Mouse (Mus musculus) megakaryocyte progenitor cell, adult 5-6 weeks (primary cell): ENCODE measurements around the gene Pnpo. TPM values are rescaled to one million over a fixed set of nuclear protein-coding genes. Genes with fewer than 3 reads are reported as not detected.

Experiments
- ATAC-seq: replicated peaks from 2 replicates; pipeline ENCODE4 v1.8.0; 2016; ENCODE audit warnings: mild to moderate bottlenecking, moderate TSS enrichment, inconsistent platforms; ENCODE audit not compliant: poor library complexity
- total RNA-seq, 2 experiments: library from RNA; stranded (forward) in 1 of 2; stranded (reverse) in 1 of 2; fragments of 157-497, 149-512 nt in 1 of 2; fragments of 200-1000 nt in 1 of 2; gene quantifications; 2 replicates each; pipeline versions ENCODE4 v1.2.3 to v1.2.4; 2015 to 2017

Pnpo gene
- total RNA-seq, 2 experiments from 2014 or later, result 23.0 to 36.3 TPM

- no peak for ATAC-seq
Measured at GRCm38 (mm10) chr11:96938426-96938800, 5.4 kb downstream of the Pnpo start.

- ATAC-seq, result peak; percentile 35; the same call in 1 of the 2 replicates
Measured at GRCm38 (mm10) chr11:96937549-96938425, 6.0 kb downstream of the Pnpo start.

DNA sequence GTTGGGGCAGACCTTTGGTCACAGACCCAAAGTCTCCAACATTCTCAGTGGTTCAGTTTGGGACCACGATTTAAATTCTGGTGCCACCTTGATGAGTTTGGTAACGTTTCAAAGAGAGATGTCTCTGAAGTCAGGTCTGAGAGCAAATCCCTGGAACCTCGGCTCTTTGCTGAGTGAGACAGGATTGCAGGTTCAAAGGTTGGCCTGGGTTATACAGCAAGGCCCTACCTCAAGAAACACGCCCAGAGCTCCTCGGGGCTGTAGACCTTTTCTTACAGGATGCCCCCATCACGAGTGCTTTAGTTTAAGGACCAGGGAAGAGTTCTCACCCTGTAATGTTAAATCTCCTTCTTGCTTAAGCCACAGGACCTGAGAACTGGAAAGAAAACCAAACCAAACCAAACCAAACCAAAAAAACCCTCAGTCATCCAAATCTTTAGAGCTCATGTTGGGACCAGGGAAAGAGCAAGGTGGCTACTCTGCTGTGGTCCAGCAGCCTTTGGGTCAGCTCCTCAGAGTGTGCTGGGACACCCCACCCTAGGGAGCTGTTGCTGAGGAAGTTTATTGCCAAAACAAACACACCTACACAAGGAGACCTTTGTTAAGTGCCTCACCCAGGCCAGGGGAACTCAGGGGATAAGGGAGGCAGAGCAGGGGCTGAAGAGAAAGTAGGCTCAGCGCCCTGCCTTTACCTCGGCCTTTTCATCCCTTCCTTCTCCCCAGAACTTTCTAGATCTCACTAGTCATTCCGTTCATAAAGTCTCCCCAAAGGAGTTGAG, 7.7 kb downstream of the Pnpo start:
- ATAC-seq, result no peak

GRCm38 (mm10) chr11:96934921-96935356, 8.8 kb downstream of the Pnpo start:
- peak; percentile 94 for ATAC-seq

DNA sequence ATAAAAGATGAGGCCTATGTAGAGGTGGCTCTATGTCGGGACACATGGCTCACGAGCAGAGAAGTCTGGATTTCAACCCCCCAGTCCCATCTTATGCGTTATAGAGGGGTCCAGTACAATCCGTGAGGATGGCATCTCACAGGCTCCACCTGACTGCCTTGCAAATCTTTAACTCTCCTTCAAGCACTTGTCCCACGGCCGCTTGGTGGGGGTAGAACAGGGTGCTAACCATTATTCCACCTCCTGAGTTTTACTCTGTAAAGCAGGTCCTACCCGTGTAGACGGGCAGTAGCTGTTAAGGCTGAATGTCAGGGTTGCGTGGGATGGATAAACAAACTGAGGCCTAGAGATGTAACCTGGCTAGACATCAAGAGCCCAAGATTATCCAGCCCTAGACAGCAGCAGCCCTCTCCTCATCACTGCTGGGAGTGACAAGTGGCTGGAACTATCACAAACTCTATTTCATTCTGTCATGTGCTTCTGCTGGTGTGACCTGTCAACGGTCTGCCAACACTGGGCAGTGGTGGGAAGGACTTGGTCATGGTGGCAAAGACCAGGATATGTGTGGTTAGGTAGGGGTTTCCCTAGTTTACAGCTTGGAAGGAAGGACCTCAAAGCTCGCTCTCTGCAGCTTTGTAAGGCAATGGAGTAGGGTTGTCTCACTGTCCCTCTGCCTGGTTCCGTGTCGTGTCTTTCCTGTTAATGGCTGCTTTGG, 10.1 kb downstream of the Pnpo start:
- ATAC-seq, result no peak

DNA sequence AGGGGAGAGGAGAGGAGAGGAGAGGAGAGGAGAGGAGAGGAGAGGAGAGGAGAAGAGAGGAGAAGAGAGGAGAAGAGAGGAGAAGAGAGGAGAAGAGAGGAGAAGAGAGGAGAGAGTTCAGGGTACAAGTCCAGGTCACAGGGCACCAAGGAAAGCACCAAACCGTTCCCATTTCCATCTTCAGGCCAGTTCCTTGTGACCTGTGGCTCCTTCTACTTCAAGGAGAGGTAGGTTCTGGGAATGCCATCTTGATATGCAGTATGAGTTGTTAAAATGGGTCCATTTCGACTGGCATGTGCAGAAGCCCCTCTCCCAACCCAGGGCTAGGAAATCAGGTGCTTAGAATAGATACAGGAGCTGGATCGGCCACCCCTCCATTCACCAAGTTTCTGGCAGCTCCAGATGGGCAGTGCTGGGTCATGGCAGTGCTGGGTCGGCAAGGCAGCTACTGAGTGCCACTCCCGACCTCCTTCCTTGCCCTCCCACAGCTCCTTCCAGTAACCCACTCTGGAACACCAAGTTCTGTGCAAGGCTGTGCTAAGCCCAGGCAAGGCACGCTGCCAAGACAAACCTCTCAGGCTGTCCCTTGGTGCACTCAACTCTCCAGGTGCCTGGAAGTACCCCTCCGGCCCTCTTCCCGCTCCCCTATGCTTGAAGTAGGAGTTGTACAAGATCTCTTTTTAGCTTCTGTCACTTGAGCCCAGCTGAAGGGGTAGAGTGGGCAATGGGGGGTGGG, 12.3 kb downstream of the Pnpo start:
- no peak for ATAC-seq

GRCm38 (mm10) chr11:96929766-96930331, 13.9 kb downstream of the Pnpo start:
- ATAC-seq, result peak; percentile 43

DNA sequence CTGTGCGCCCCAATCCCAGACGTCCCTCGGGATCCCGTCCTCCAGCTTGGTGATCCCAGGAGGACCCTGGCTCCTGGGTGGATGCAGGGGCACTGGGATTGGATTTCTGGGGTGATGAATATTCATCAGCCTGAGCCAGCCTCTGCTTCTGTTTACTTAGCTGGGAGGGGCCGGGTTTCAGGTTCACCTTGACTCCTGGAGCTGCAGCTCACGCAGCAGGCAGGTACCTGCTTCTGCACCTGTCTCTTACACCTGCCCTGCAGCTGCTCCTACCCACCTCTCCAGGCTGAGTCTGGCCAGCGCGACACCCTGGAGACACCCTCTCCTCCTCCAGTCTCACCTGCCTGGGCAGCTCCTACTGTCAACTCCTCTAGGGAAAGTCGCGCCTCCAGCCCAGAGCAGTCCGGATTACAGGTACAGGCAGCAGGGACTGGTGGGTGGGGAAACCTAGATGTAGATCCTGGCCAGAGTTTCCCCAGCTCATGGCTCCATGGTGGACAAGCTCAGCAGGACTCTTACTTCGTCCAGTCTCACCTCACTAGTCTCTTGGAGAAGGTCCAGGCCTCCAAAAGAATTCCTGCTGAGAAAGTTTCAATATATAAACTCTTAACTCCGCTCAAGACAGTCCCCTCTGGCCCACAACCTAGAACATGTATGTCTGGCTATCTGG, 14.6 kb downstream of the Pnpo start:
- no peak for ATAC-seq

GRCm38 (mm10) chr11:96928691-96929090, 15.1 kb downstream of the Pnpo start:
- no peak for ATAC-seq

- no peak for ATAC-seq
Measured at GRCm38 (mm10) chr11:96928088-96928487, 15.7 kb downstream of the Pnpo start, which contains the start of gene Prr15l. Prr15l (plus strand) TSS chr11:96928104.

DNA sequence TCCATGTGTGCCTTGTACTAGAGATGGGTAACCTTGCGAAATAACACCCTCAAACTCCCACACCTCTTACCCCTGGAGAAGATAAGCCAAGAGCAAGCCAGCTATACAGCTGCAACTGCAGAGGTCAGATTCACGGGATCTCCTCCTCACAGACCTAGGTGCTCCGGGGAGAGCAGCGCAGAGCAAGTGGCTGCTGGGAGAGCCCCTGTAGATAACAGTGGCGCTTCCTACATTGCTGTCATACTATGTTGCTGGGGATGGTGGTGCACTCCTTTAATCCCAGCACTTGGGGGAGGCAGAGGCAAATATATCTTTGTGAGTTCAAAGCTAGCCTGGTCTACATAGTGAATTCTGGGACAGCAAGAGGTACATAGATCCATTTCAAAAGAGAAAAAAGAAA, 17.2 kb downstream of the Pnpo start:
- ATAC-seq, result peak; percentile 45

DNA sequence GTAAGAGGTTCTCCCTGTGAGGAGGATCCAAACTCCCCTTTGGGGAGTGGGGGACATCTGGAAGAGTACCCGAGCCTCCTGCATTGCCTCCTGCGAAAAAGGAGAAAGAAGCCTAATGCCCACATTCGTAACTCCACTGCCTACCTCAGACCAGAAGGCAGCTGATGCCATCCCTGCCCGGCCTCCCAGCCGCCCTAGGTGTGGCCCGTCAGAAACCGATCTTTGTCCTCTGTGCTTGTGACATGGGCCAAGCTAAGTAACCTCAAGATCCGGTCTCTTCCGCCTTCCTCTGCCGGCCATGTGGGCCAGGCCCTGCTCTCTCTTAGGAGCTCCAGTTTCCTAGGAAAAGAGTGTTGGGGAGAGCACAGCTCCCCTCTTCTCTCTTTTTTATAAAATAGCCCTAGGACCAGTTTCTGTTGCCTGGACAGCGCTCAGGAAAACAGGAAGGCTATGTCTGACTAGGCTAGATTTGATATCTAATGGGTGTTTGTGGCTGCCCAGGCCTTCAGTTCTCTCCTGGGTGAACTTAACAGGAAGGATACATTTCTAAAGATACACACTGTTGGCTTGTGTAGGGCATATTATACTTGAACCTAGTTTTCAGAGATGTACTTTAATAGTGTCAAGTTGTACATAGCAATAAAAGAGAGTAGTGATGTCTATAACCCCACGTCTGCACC, 18.2 kb downstream of the Pnpo start:
- no peak for ATAC-seq

GRCm38 (mm10) chr11:96924861-96925260, 18.9 kb downstream of the Pnpo start:
- peak; percentile 66 for ATAC-seq

- ATAC-seq, result no peak
Measured at GRCm38 (mm10) chr11:96919003-96919402, 24.8 kb downstream of the Pnpo start.

DNA sequence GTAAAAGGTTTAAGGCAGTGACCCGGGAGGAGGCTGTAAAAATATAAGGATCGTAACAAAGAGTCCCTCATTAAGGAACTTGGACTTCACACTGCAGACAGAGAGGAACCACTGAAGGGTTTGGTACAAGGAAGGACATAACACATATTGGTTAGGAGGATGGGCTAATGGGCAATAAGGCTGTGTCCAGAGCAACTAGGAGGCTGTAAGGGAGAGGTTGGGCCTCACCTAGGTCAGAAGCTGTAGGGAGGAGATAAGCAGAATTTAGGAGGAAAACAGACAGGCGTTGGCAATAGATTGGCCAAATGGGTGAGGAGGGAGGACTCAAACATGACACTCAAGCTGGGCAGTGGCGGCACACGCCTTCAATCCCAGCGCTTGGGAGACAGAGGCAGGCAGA, 26.4 kb downstream of the Pnpo start:
- ATAC-seq, result peak; percentile 33

- no peak; the same call in none of the 2 replicates for ATAC-seq
Measured at GRCm38 (mm10) chr11:96916885-96917396, 26.8 kb downstream of the Pnpo start.

DNA sequence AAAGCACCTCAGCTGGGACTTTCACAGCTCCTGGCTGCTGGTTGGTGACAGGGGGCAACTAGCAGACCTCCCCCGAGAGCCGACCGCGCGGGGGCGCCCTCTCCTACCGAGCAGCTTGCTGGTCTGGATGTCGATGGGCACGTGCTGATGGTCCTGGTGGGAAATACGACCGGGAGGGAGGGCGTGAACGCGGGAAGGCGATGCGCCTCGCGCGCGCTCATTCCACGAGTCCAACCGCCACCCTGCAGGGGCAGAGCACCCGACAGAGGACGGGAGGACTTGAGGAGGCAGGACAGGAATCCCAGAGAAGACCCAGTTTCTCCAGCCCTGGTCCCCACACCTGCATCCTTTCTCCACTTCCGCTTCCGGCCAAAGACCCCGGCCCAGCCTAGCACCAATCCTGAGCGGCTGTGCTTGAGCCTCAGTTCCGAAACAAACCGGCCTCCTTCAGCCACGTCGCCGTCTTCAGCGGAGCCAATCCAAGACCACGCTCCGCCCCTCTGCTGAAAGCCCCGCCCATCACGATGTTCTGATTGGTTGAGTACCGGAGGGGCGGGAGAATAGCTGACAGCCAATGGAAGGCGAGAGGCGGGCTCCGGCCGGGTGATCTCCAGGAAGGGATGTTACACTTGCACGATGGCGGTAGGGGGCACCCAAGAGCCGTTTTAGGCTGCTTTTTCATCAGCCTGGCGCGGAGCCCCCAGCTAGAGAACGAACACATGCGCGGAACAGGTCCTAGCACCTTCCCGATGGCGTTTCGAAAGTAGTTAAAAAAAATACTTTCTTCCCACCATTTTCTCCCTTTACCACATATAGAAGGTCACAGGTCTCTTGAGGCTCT, 27.5 kb downstream of the Pnpo start, which contains the start of gene Cdk5rap3:
TSS of gene Cdk5rap3 (minus strand) at position 453 of the 841 bp plus-strand sequence.
- ATAC-seq, result peak; percentile 93

- ATAC-seq, result no peak
Measured at GRCm38 (mm10) chr11:96912682-96913081, 31.1 kb downstream of the Pnpo start.
